Mouse (Mus musculus) intestine, embryonic 14.5 days (tissue): Measurements from ENCODE around the gene Rab30. TPM values are rescaled to one million over a fixed set of nuclear protein-coding genes. Genes with fewer than 3 reads are reported as not detected.

Experiments
- ATAC-seq: fragments of 200-750 bp; cut with Nextera tagmentation; replicated peaks from 2 replicates; pipeline ENCODE4 v1.8.0; 2017; ENCODE audit warnings: low read depth, moderate number of reproducible peaks, moderate TSS enrichment, moderate library complexity; ENCODE audit not compliant: low FRiP score, low TSS enrichment
- DNase-seq: peaks from one replicate; pipeline ENCODE4 v3.0.0-alpha.2; 2018; ENCODE audit warnings: low spot score
- H3K27ac ChIP-seq: fragments of 300-500 bp; sonication (generic); 2 replicates; pipeline ENCODE4 v1.5.1; 2014; ENCODE audit warnings: low read depth, mild to moderate bottlenecking, control low read depth
- H3K27me3 ChIP-seq: fragments of 300-500 bp; sonication (generic); replicated peaks from 2 replicates; pipeline ENCODE4 v1.6.1; 2014; ENCODE audit warnings: low read length, control low read depth; ENCODE audit not compliant: control insufficient read depth, insufficient read depth
- H3K36me3 ChIP-seq: fragments of 300-500 bp; sonication (generic); 2 replicates; pipeline ENCODE4 v1.6.1; 2014; ENCODE audit warnings: low read length, control low read depth; ENCODE audit not compliant: control insufficient read depth, insufficient read depth
- H3K4me1 ChIP-seq: fragments of 300-500 bp; sonication (generic); replicated peaks from 2 replicates; pipeline ENCODE4 v1.6.1; 2014; ENCODE audit warnings: low read length, control low read depth, mixed read lengths; ENCODE audit not compliant: control insufficient read depth, insufficient read depth
- H3K4me2 ChIP-seq: fragments of 300-500 bp; sonication (generic); 2 replicates; pipeline ENCODE4 v1.6.1; 2014; ENCODE audit warnings: low read length
- H3K4me3 ChIP-seq: fragments of 300-500 bp; sonication (generic); 2 replicates; pipeline ENCODE4 v1.5.1; 2014; ENCODE audit warnings: low read depth, low read length, control low read depth, mixed read lengths
- H3K9ac ChIP-seq: fragments of 300-500 bp; sonication (generic); 2 replicates; pipeline ENCODE4 v1.6.1; 2014; ENCODE audit warnings: mild to moderate bottlenecking, low read length
- H3K9me3 ChIP-seq: fragments of 300-500 bp; sonication (generic); 2 replicates; pipeline ENCODE4 v1.6.1; 2016; ENCODE audit warnings: low read length, control low read depth; ENCODE audit not compliant: control insufficient read depth
- WGBS: fragments of 180-500 bp; shearing (Covaris S2); extraction: QIAGEN DNeasy Blood & Tissue Kit; methylation state at CpG from one replicate; pipeline ENCODE4 v1.1.7; 2014; 5-methylcytosine and 5-hydroxymethylcytosine counted together
- polyA plus RNA-seq: library from polyadenylated mRNA; unstranded; fragments of >200 nt; fragmentation: Nextera tagmentation; extraction: Ambion mirVana; gene quantifications from 2 replicates; pipeline ENCODE4 v1.2.1, GENCODE M21; 2014

Gene Rab30
- polyA plus RNA-seq, 1 experiment from 2014 or later, result 19.1 TPM

DNA sequence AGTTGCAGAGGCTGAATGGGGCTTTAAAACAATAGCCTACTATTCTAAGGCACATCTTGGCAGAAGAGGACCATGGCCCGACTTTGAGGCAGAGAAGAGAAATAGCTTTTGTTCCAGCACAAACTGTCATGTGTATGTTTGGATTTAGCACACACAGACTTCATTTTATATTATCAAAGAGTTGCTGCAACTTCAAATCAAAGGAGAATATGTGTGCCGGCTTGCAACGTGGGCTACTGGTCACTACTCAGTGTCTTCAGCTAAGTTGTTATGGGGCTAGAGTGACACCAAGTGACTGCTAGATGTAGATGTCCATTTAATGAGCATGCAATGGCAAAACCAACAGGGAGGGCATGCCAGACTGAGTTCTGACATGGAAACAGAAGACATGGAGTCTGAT is 86.6 kb downstream of the Rab30 start:
- no peak for ATAC-seq
- no peak for DNase-seq
- WGBS, result 55% methylated on average over 3 of the region's 3 CpGs

DNA sequence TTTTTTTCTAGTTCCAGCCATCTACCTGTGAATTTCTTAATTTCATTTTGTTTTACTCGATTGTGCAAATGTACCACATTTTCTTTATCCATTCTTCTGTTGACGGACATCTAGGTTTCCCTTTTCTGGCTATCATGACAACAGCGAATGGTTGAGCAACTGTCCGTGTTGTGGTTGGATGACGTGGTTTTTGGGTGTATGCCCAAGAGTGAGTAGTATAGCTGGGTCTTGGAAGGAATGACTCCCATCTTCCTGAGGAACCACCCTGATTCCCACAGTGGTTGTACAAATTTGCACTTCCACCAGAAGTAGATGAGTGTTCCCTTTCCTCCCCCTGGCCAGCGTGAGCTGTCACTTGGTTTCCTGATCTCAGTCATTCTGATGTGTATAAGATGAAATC is 91.0 kb downstream of the Rab30 start:
- Histone ChIP-seq H3K9me3 (no peaks in the 10 kb centered on the region), H3K27ac (no peak overlapping the region), H3K4me1 (no peaks in the 10 kb centered on the region), H3K36me3 (peaks cover 13% of the 10 kb centered on the region), H3K27me3 (no peaks in the 10 kb centered on the region), H3K4me3 (no peak overlapping the region), H3K4me2 (no peak overlapping the region), H3K9ac (no peak overlapping the region)
- DNase-seq, result no peak
- 93% methylated on average over 6 of the region's 6 CpGs for WGBS
- ATAC-seq, result no peak

More for the DNA sequence above, 86.6 kb downstream of the Rab30 start:
- Histone ChIP-seq H3K9ac (no peak overlapping the region), H3K9me3 (no peaks in the 10 kb centered on the region), H3K27me3 (no peaks in the 10 kb centered on the region), H3K36me3 (peaks cover 5% of the 10 kb centered on the region; the same call in 1 of the 2 replicates), H3K4me3 (no peak overlapping the region), H3K27ac (no peak overlapping the region), H3K4me2 (no peak overlapping the region), H3K4me1 (no peaks in the 10 kb centered on the region; the same call in 1 of the 2 replicates)

DNA sequence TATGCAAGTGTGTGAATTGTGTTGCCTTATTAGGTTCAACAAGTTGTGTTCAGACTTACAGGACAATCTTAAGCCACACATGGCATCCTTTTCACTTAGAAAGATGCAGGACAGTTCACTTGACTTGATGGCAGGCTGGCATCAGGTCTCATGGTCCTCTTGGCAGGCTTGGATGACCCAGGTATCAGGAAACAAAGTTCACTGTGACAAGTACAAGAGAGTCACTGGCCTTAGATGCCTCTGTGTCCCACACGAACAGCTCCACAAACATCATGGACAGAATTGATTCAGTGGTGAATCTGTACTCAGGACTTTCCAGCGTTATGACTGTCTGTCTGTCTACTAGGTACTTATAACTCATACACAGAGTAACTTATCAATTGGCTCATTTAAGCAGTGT is 93.0 kb downstream of the Rab30 start:
- ATAC-seq, result no peak
- WGBS, result 87% methylated on average over 2 of the region's 2 CpGs
- H3K4me2 ChIP-seq, result no peak overlapping the region

DNA sequence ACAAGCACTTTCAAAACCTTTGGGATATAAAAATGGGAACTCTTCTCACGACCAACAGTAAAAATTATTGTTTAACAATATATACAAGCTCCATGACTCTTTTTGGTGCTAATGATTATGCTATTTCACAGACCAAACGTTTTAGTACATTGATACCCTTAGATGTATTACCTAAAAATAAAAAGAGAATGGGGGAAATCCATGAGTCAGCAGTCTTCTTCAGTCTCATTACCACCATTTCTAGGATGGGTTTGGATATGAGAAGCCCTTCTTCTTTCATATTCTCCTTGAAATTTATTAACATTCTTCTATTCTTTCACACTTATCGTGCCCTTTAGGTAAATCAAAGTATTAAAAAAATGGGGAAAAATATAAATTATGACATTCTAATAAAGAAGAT is 95.0 kb downstream of the Rab30 start:
- no peaks in the 10 kb centered on the region for H3K27me3 ChIP-seq
- DNase-seq (no peak), ATAC-seq (no peak)
- H3K4me3 ChIP-seq, result no peak overlapping the region
- H3K36me3 ChIP-seq, result peaks cover 15% of the 10 kb centered on the region
- H3K4me1 ChIP-seq, result no peaks in the 10 kb centered on the region
- H3K9me3 ChIP-seq, result no peaks in the 10 kb centered on the region
- no peak overlapping the region for H3K4me2 ChIP-seq
- WGBS, result 79% methylated on average over 3 of the region's 3 CpGs
- H3K27ac ChIP-seq, result no peak overlapping the region
- no peak overlapping the region for H3K9ac ChIP-seq

More for the DNA sequence above, 93.0 kb downstream of the Rab30 start:
- H3K4me1 ChIP-seq, result no peaks in the 10 kb centered on the region
- peaks cover 15% of the 10 kb centered on the region for H3K36me3 ChIP-seq
- no peak for DNase-seq
- H3K27me3 ChIP-seq, result no peaks in the 10 kb centered on the region
- no peak overlapping the region for H3K4me3 ChIP-seq
- no peak overlapping the region for H3K9ac ChIP-seq
- H3K27ac ChIP-seq, result no peak overlapping the region
- H3K9me3 ChIP-seq, result no peaks in the 10 kb centered on the region

DNA sequence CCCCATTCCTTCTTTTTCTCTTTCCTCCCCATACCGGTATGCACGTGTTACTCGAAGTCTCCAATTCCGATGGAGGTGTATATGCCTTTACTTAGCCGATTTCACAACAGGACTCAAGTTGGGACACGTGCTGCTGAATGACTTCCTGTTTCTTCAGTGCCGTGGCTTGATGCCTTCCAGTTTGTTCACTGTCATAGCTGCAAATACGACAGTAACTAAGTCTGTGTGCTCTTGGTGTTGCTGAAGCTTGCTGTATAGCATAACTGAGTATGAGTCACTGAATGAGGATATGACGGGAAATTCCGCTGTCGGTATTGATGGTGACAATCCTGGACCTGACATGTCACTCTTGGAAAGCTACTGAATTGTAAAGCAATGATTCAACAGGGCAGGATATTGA is 95.8 kb downstream of the Rab30 start:
- Histone ChIP-seq H3K4me1 (no peaks in the 10 kb centered on the region), H3K27ac (no peak overlapping the region), H3K4me2 (no peak overlapping the region), H3K27me3 (no peaks in the 10 kb centered on the region), H3K4me3 (no peak overlapping the region), H3K9me3 (no peaks in the 10 kb centered on the region), H3K36me3 (peaks cover 10% of the 10 kb centered on the region), H3K9ac (no peak overlapping the region)
- DNase-seq (no peak), ATAC-seq (no peak)
- WGBS, result 87% methylated on average over 11 of the region's 11 CpGs

DNA sequence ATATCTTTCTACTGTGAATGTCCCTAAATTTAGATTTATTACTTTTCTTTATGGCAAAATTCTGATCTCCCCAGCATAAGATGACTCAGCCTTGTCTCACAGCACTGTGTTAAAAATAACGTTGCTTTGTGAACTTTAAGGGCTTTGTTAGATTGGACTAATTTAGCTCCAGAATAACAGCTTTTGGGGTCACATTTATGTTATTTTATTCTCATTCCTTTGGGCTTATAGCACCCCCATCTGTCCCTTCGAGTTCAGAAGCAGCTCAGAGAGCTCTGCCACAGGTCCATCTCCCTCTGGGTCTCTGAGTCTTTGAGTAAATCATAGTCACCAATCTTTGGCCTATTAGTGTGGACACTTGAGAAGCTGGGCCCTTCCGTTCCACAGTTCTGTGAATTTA is 96.5 kb downstream of the Rab30 start:
- DNase-seq (no peak), ATAC-seq (no peak)
- no peaks in the 10 kb centered on the region for H3K4me1 ChIP-seq
- H3K4me3 ChIP-seq, result no peak overlapping the region
- H3K36me3 ChIP-seq, result peaks cover 10% of the 10 kb centered on the region
- no peaks in the 10 kb centered on the region for H3K9me3 ChIP-seq
- no peak overlapping the region for H3K27ac ChIP-seq
- H3K4me2 ChIP-seq, result no peak overlapping the region
- no peak overlapping the region for H3K9ac ChIP-seq
- WGBS, result 70% methylated on average over 3 of the region's 3 CpGs
- no peaks in the 10 kb centered on the region for H3K27me3 ChIP-seq

DNA sequence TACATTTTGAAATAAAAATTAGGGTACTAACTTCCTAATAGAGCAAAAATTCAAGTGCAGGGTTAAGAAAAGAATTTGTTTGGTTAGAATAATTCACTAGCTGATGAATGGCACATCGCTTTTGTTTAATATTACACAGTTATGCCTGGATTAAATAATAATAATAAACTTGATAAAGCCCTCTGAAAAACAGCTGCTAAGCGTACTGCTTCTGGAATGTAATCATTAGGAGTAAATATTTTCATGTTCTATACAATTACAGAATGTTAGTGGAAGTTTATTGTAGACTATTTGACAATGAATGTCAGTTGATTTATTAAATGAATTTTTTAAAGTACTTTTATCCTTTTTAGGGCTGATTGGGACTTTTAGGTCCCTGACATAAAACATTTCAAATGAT is 100.9 kb downstream of the Rab30 start:
- peak; percentile 47; the same call in 1 of the 2 replicates for ATAC-seq
- Histone ChIP-seq H3K4me2 (no peak overlapping the region), H3K4me3 (no peak overlapping the region), H3K27me3 (no peaks in the 10 kb centered on the region), H3K9ac (no peak overlapping the region), H3K36me3 (0 out of 2 replicates have a peak, but pooled peaks cover 2% of the 10 kb centered on the region), H3K9me3 (no peaks in the 10 kb centered on the region), H3K27ac (no peak overlapping the region), H3K4me1 (no peaks in the 10 kb centered on the region)
- 41% methylated on average over 2 of the region's 2 CpGs for WGBS
- DNase-seq, result no peak

DNA sequence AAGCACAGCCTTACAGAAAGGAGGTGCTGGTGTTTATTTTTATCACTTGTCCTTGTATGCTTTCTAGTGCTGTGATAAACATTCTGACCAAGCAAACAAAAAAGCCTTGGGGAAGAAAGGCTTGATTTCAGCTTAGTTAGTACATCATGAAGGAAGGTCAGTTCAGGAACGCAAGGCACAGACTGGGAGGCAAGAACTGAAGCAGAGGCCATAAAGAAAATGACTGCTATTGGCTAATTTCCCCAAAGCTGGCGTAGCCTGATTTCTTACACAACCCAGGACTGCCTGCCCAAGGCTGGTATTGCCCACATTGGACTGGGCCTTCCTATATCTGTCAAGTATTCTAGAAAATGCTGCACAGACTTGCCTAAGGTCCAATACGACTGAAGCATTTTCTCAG is 106.8 kb downstream of the Rab30 start:
- H3K4me3 ChIP-seq, result no peak overlapping the region
- no peaks in the 10 kb centered on the region for H3K9me3 ChIP-seq
- DNase-seq (no peak), ATAC-seq (no peak)
- H3K4me1 ChIP-seq, result no peaks in the 10 kb centered on the region
- 90% methylated on average over 3 of the region's 3 CpGs for WGBS
- H3K9ac ChIP-seq, result no peak overlapping the region
- H3K27me3 ChIP-seq, result no peaks in the 10 kb centered on the region
- H3K4me2 ChIP-seq, result no peak overlapping the region
- no peaks in the 10 kb centered on the region for H3K36me3 ChIP-seq
- H3K27ac ChIP-seq, result no peak overlapping the region

DNA sequence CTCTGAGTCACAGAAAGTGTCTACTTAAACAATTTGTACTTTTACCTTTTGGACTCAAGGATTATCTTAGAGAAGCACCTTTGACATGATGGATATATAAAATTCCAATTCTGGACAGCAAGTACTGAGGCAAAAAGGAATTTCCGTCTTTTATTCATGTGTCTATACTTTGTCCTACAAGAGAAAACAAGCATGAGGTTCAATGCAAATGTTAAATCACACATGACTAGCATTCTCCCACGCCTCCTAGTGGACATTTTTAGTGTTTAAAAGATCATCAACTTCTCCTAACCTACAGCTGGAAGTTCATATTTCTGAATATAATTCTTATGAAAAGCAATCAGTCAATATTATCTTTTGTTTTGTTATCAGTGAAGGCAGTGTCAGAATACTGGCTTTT is 125.1 kb downstream of the Rab30 start:
- DNase-seq (no peak), ATAC-seq (no peak)
- no peak overlapping the region for H3K9ac ChIP-seq
- H3K4me2 ChIP-seq, result no peak overlapping the region
- no peaks in the 10 kb centered on the region for H3K4me1 ChIP-seq
- 29% methylated on average over 2 of the region's 2 CpGs for WGBS
- no peak overlapping the region for H3K4me3 ChIP-seq
- H3K27me3 ChIP-seq, result no peaks in the 10 kb centered on the region
- no peak overlapping the region for H3K27ac ChIP-seq
- H3K36me3 ChIP-seq, result peaks cover 15% of the 10 kb centered on the region
- no peaks in the 10 kb centered on the region for H3K9me3 ChIP-seq
